Mouse (Mus musculus): ENCODE results near the gene Kif5c.

The Kif5c gene

DNA sequence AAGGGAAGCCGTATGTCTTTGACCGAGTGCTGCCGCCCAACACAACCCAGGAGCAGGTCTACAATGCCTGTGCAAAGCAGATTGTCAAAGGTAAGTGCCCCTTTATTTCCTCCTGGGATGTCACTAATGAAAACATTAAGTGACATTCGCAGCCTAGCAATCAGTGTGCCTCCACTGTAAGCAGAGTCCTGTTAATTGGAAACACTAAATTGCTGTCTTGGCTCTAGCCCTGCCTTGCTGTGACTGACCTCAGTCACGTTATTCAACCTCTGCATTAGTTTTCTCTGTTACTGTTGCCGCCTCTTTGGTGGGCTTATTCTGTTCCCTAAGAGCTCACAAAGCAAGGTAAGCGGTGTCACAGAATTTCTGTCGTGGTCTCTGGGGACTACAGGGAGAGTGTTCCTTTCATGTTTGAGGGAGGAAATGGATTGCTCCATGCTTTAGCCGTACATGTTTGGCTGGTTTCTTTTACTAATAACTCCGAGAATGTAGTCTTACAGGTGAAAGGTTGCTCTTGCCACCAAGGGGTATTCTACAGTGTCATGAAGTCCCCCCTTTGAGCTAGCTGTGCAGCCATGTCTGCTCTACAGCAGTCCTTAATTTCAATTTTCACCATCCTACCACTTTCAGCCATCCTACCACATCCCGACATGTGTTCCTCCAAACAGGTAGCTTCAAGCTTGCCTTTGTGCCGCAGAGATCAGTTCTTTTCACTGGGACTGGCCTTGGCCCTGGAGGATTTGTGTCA is 52.8 kb downstream of the Kif5c start:
- DNase-seq (ENCODE audit: low read depth) = no peak

GRCm38 (mm10) chr2:49672501-49672874 is 53.4 kb downstream of the Kif5c start:
- no peak for DNase-seq (ENCODE audit: low read depth)

GRCm38 (mm10) chr2:49676020-49676419 is 56.9 kb downstream of the Kif5c start:
- no peak for DNase-seq (ENCODE audit: low read depth)

- no peak for DNase-seq (ENCODE audit: low read depth)
Observed at GRCm38 (mm10) chr2:49678386-49678785, 59.3 kb downstream of the Kif5c start.

DNA sequence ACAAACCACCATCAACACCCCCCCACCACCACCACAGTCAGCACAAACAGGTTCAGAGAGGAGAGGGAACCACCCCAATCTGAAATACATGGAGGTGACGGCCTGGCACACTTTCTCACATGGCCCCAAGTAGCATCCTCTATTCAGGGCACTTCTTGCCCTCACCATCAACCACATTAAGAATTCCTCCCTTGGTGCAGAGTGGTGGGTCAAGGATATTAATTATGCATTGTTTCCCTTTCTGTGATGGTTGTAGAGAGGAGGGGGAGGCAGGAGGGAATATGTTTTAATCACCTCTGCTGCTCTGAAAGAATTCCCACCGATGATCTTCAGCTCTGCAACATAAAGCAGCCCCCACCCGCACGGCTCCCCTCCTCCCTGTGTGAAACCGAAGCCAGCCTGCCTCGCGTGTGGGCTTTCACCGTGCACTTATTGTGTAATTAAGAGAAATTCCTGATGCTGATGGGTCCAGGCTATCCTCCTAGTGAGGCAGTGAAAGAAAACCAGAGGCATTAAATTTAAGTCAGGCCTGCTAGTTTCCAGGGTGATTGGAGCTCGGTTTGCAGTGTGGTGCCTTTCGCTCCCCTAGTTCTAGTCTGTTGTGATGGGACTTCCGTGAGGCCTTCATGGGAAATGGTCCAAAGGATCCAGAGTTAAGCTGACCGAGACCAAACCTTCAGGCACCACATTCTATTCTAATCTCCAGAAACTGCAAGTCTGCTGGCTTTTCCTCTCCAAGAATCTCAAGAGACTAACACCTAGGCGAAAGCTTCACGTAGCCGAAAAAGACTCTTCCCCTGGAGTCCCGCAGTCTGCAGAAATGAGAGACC is 60.3 kb downstream of the Kif5c start:
- no peak for DNase-seq (ENCODE audit: low read depth)

- DNase-seq (ENCODE audit: low read depth) = no peak
Observed at GRCm38 (mm10) chr2:49682754-49683153, 63.7 kb downstream of the Kif5c start.

- no peak for DNase-seq (ENCODE audit: low read depth)
Observed at GRCm38 (mm10) chr2:49684808-49685207, 65.7 kb downstream of the Kif5c start.

- DNase-seq (ENCODE audit: low read depth) = no peak
Observed at GRCm38 (mm10) chr2:49690421-49690826, 71.3 kb downstream of the Kif5c start.

DNA sequence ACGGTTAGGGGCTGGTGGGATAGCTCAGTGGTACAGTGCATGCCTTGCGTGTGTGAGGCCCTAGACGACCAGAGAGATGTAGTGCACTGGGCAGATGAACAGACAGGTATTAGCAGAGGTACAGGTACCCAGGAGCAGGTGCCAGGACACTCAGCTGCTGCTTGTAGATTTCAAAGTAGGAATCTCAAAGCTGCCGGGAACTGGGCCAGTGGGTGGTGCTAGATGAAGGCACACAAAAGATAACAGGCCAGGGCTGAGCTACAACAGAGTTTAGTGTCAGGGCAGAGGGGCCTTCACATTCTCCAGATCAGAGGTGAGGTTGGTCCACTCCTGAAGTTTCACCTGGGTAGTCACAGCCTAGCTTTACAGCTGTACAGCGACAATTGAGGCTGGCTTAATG is 72.3 kb downstream of the Kif5c start:
- DNase-seq (ENCODE audit: low read depth) = no peak

DNA sequence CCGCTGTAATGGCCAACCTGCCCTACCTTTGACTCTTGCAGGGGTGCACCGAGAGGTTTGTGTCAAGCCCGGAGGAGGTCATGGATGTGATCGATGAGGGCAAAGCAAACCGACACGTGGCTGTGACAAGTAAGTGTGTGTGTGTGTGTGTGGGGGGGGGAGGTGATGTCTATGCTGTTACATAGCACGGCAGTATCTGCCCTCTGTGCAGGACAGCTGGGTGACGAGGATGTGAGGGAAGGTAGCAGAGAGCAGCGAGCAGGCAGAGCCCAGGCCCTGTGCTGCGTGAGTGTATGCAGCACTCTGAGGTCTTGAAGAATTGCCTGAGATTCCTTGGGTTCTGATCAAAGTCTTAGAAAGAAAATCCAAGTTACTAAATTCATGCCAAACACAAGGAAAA is 75.6 kb downstream of the Kif5c start:
- DNase-seq (ENCODE audit: low read depth) = no peak

DNA sequence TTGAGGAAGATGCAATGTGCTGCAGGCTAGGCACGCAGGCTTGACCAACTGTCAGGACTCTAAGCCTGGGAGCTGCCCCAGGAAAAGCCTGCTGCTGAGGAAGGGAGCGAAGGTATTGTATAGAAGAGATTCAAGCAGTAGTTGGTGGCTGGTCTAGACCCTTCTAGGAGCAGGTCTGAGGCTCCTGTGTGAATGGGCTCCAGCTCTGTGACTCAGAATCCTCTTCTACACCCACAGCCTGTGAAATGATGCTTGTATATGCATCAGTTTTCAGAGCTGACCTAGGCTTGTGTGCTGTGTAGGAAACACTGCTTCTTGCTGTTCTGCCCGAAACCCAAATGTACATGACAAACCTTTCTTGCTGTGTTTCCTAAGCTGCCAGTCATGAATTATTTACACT is 76.4 kb downstream of the Kif5c start:
- no peak for DNase-seq (ENCODE audit: low read depth)

- no peak for DNase-seq (ENCODE audit: low read depth)
Observed at GRCm38 (mm10) chr2:49698851-49699250, 79.8 kb downstream of the Kif5c start.

- DNase-seq (ENCODE audit: low read depth) = no peak
Observed at GRCm38 (mm10) chr2:49700176-49700971, 81.3 kb downstream of the Kif5c start.

DNA sequence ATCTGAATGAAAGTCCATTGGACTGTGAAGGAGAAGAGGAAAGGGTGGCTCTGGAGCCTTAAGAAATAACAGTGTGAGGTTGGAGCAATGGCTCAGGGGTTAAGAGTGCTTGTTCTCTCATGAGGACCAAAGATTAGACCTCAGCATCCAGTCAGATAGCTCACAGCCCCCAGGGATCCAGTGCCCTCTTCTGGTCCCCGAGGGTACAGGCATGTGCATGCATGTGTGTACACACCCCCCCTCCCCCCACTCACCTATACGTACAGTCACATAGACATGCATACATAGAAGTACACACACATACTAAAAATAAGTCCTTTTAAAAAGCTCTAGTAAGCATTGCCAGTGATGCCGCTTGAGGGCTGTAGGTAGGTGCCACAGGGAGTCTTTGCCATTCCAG is 91.1 kb downstream of the Kif5c start:
- no peak for DNase-seq (ENCODE audit: low read depth)

DNA sequence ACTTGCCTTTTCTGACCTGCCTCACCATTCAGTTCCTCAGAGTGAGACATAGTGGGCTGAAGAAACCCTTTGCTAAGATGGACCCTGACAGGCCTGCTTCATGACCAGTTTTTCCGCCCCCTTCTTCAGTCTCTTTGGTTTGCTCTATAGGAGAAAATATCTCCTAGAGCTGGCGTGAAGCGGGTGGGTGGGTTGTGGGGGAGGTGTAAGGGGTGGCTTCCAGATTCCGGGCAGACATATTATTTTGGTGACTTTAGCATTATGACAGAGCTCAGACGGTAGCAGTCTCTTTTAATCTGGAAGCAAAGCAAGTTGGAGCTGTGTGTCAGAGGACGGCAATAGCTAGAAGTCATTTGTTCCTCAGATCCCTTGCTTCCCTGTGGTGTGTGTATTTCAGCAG is 92.6 kb downstream of the Kif5c start:
- DNase-seq (ENCODE audit: low read depth) = no peak

- no peak for DNase-seq (ENCODE audit: low read depth)
Observed at GRCm38 (mm10) chr2:49712336-49712887, 93.3 kb downstream of the Kif5c start.

DNA sequence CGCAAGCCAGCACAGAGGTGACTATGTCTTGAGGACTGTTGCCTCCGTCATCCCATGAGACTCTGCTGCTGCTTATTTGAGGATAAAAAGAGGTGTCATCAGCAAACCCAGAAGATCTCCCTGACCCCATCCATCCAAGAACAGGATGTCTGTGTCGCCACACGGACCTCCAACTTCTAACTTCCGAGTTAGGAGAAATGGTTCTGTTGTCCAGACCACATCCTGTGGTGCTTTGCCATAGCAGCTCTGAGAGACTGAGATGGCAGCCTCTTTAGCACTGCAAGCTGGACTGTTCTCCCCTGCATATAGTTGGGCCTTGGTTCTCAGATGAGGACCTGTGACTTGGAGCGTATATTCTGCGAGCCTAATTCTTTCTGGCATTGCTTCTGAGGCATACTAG is 97.4 kb downstream of the Kif5c start:
- DNase-seq (ENCODE audit: low read depth) = no peak

DNA sequence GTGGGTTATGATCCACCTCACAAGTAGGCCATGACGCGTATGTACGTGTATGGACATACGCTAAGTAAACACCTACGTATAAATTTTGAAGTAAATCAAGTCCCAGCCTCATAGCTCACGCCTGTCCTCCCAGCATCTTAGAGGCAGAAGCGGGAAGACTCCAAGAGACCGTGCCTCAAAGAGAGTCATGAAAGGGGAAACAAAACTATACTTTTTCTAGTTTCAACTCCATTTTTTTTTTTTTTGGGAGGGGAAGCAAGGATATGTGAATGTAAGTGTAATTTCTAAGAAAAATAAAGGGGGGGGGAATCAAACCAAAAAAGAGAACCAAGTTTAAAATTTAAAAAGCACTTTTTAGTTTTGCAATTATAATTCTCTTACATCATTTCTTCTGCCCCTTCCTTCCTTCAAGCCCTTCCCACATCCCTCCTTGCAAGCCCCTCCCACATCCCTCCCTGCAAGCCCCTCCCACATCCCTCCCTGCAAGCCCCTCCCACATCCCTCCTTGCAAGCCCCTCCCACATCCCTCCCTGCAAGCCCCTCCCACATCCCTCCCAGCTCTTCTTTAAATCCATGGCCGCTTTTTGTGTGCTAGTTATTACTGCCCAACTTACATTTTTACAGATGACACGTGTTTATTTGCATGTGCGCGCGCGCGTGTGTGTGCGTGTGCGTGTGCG is 98.5 kb downstream of the Kif5c start:
- DNase-seq (ENCODE audit: low read depth) = no peak

GRCm38 (mm10) chr2:49718492-49718891 is 99.4 kb downstream of the Kif5c start:
- DNase-seq (ENCODE audit: low read depth) = no peak

DNA sequence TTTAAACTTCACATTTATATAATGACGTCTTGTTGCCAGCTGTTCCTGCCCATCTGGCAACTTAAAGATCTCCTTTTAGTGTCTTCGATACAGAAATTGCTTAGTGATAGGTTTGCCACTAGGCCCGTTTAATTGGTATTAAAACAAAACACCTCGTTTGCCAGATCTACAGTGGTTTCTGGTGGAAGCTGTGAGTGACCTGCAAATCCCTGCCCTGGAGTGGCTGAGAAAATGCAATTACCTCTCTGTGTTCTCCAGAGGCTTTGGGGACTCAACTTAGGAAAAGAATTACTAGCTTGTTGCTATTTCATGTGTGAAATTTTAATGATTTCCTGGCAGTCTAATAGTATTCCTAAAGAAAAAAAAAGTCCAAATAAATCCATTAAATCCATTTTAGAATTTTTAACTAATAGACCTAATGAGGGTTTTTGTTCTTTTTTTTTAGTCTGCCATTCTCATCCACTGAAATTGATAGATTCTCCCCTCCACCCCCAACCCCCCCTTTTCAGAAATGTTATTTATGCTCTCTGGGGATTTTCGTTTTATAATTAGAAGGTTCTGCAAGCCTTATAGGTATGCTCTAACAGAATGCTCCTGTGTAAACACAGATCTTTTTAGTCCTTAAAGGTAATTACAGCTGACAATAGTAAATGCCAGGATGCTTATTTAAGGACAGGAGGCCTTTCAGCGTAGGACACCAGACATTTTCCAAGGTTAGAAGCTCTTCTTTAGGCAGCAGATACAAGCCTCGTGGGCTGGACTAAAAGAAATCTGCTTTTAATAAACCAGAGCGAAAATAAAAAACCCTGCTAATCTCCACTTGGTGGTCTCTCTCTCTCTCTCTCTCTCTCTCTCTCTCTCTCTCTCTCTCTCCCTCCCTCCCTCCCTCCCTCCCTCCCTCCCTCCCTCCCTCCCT is 100.1 kb downstream of the Kif5c start:
- DNase-seq (ENCODE audit: low read depth) = no peak

- no peak for DNase-seq (ENCODE audit: low read depth)
Observed at GRCm38 (mm10) chr2:49719854-49720253, 100.8 kb downstream of the Kif5c start.
